Mouse (Mus musculus) megakaryocyte, embryonic 14.5 days (primary cell): ENCODE measurements around the gene Lsm14b.

ENCODE experiments used
- FLI1 ChIP-seq: IDR thresholded peaks from 2 replicates; pipeline ENCODE4 v1.6.1; 2012; ENCODE audit warnings: low read length, inconsistent platforms, mixed read lengths
- GATA1 ChIP-seq: IDR thresholded peaks from 3 replicates; pipeline ENCODE4 v1.6.1; 2012; ENCODE audit warnings: mixed read lengths, low read length, inconsistent platforms, borderline replicate concordance

DNA sequence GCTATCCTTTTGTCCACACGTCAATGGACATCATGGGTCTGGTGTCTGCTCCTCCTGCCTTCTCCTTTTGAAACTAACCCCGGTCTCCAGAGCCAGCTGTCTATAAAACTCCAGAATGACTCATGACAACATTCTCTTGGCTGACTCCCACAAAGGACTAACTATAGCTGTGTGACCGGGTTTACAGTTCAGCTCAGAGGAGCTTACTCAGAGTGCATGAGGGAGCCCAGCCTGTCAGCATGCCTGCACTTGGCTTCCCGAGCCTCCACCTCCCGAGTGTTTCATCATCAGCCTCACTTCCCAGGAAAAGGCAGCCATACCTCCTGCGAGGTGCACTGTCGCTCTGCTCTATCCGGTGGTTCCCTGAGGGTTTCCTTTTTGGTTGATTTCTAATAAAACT is 45.0 kb upstream of the Lsm14b start:
- TF ChIP-seq GATA1, result no peak
- TF ChIP-seq FLI1, result no peak
